Mouse (Mus musculus): Measurements from ENCODE around the gene Crnkl1. TPM values are rescaled to one million over a fixed set of nuclear protein-coding genes. Genes with fewer than 3 reads are reported as not detected.

The Crnkl1 gene
- polyA plus RNA-seq, 1 experiment from 2014 or later: 44.2 TPM

- Histone ChIP-seq H3K27me3 (ENCODE audit: control insufficient read depth, insufficient read depth, low read length) (no peaks in the 10 kb centered on the region), H3K4me3 (ENCODE audit: low read depth, low read length) (no peak overlapping the region), H3K27ac (ENCODE audit: low read depth, low read length) (no peak overlapping the region), H3K9me3 (ENCODE audit: control insufficient read depth, low read length) (no peaks in the 10 kb centered on the region), H3K36me3 (ENCODE audit: control insufficient read depth, insufficient read depth, low read length) (no peaks in the 10 kb centered on the region), H3K4me2 (no peak overlapping the region), H3K4me1 (ENCODE audit: control insufficient read depth, insufficient read depth, low read length) (peaks cover 5% of the 10 kb centered on the region), H3K9ac (ENCODE audit: low read length) (no peak overlapping the region)
- DNase-seq (ENCODE audit: low spot score, missing footprints): no peak
- ATAC-seq (ENCODE audit: low FRiP score): no peak
- 88% methylated on average over 5 of the region's 5 CpGs for WGBS
Measured at GRCm38 (mm10) chr2:145961861-145962260, 27.0 kb upstream of the Crnkl1 start.

- H3K36me3 ChIP-seq (ENCODE audit: control insufficient read depth, insufficient read depth, low read length): no peaks in the 10 kb centered on the region
- ATAC-seq (ENCODE audit: low FRiP score): peak; percentile 77
- no peaks in the 10 kb centered on the region for H3K27me3 ChIP-seq (ENCODE audit: control insufficient read depth, insufficient read depth, low read length)
- 46% methylated on average over 7 of the region's 7 CpGs for WGBS
- no peak overlapping the region for H3K9ac ChIP-seq (ENCODE audit: low read length)
- H3K9me3 ChIP-seq (ENCODE audit: control insufficient read depth, low read length): no peaks in the 10 kb centered on the region
- H3K4me3 ChIP-seq (ENCODE audit: low read depth, low read length): no peak overlapping the region
- H3K4me1 ChIP-seq (ENCODE audit: control insufficient read depth, insufficient read depth, low read length): peaks cover 5% of the 10 kb centered on the region
- H3K27ac ChIP-seq (ENCODE audit: low read depth, low read length): no peak overlapping the region
- no peak overlapping the region for H3K4me2 ChIP-seq
- peak; percentile 79 for DNase-seq (ENCODE audit: low spot score, missing footprints)
Measured at GRCm38 (mm10) chr2:145958551-145958950, 23.7 kb upstream of the Crnkl1 start.

- Histone ChIP-seq H3K9ac (ENCODE audit: low read length) (no peak overlapping the region), H3K27ac (ENCODE audit: low read depth, low read length) (no peak overlapping the region), H3K4me2 (no peak overlapping the region), H3K4me3 (ENCODE audit: low read depth, low read length) (no peak overlapping the region), H3K4me1 (ENCODE audit: control insufficient read depth, insufficient read depth, low read length) (peaks cover 5% of the 10 kb centered on the region), H3K36me3 (ENCODE audit: control insufficient read depth, insufficient read depth, low read length) (no peaks in the 10 kb centered on the region), H3K9me3 (ENCODE audit: control insufficient read depth, low read length) (no peaks in the 10 kb centered on the region), H3K27me3 (ENCODE audit: control insufficient read depth, insufficient read depth, low read length) (no peaks in the 10 kb centered on the region)
- peak; percentile 83 for DNase-seq (ENCODE audit: low spot score, missing footprints)
- no peak for ATAC-seq (ENCODE audit: low FRiP score)
- WGBS: 85% methylated on average over 6 of the region's 6 CpGs
Measured at GRCm38 (mm10) chr2:145958097-145958496, 23.3 kb upstream of the Crnkl1 start.

GRCm38 (mm10) chr2:145957450-145957849, 22.6 kb upstream of the Crnkl1 start:
- Histone ChIP-seq H3K4me2 (no peak overlapping the region), H3K9ac (ENCODE audit: low read length) (no peak overlapping the region), H3K9me3 (ENCODE audit: control insufficient read depth, low read length) (no peaks in the 10 kb centered on the region), H3K27ac (ENCODE audit: low read depth, low read length) (no peak overlapping the region), H3K4me3 (ENCODE audit: low read depth, low read length) (no peak overlapping the region), H3K4me1 (ENCODE audit: control insufficient read depth, insufficient read depth, low read length) (peaks cover 5% of the 10 kb centered on the region), H3K36me3 (ENCODE audit: control insufficient read depth, insufficient read depth, low read length) (no peaks in the 10 kb centered on the region), H3K27me3 (ENCODE audit: control insufficient read depth, insufficient read depth, low read length) (no peaks in the 10 kb centered on the region)
- 13% methylated on average over 4 of the region's 4 CpGs for WGBS
- DNase-seq (ENCODE audit: low spot score, missing footprints) (peak; percentile 90), ATAC-seq (ENCODE audit: low FRiP score) (peak; percentile 33; the same call in 1 of the 2 replicates)

GRCm38 (mm10) chr2:145956318-145956717, 21.5 kb upstream of the Crnkl1 start:
- H3K4me1 ChIP-seq (ENCODE audit: control insufficient read depth, insufficient read depth, low read length): peaks cover 5% of the 10 kb centered on the region
- H3K9me3 ChIP-seq (ENCODE audit: control insufficient read depth, low read length): no peaks in the 10 kb centered on the region
- H3K36me3 ChIP-seq (ENCODE audit: control insufficient read depth, insufficient read depth, low read length): no peaks in the 10 kb centered on the region
- DNase-seq (ENCODE audit: low spot score, missing footprints): no peak
- H3K4me2 ChIP-seq: no peak overlapping the region
- H3K27me3 ChIP-seq (ENCODE audit: control insufficient read depth, insufficient read depth, low read length): no peaks in the 10 kb centered on the region
- 44% methylated on average over 5 of the region's 5 CpGs for WGBS
- no peak for ATAC-seq (ENCODE audit: low FRiP score)
- no peak overlapping the region for H3K27ac ChIP-seq (ENCODE audit: low read depth, low read length)
- H3K9ac ChIP-seq (ENCODE audit: low read length): no peak overlapping the region
- H3K4me3 ChIP-seq (ENCODE audit: low read depth, low read length): no peak overlapping the region

GRCm38 (mm10) chr2:145955844-145956243, 21.0 kb upstream of the Crnkl1 start:
- Histone ChIP-seq H3K36me3 (ENCODE audit: control insufficient read depth, insufficient read depth, low read length) (no peaks in the 10 kb centered on the region), H3K27ac (ENCODE audit: low read depth, low read length) (no peak overlapping the region), H3K9me3 (ENCODE audit: control insufficient read depth, low read length) (no peaks in the 10 kb centered on the region), H3K27me3 (ENCODE audit: control insufficient read depth, insufficient read depth, low read length) (no peaks in the 10 kb centered on the region), H3K4me1 (ENCODE audit: control insufficient read depth, insufficient read depth, low read length) (peaks cover 5% of the 10 kb centered on the region), H3K4me2 (no peak overlapping the region), H3K4me3 (ENCODE audit: low read depth, low read length) (no peak overlapping the region), H3K9ac (ENCODE audit: low read length) (no peak overlapping the region)
- DNase-seq (ENCODE audit: low spot score, missing footprints) (peak; percentile 73), ATAC-seq (ENCODE audit: low FRiP score) (no peak)
- WGBS: 58% methylated on average over 10 of the region's 10 CpGs

- ATAC-seq (ENCODE audit: low FRiP score): no peak
- Histone ChIP-seq H3K27ac (ENCODE audit: low read depth, low read length) (no peak overlapping the region), H3K4me2 (no peak overlapping the region), H3K27me3 (ENCODE audit: control insufficient read depth, insufficient read depth, low read length) (no peaks in the 10 kb centered on the region), H3K36me3 (ENCODE audit: control insufficient read depth, insufficient read depth, low read length) (no peaks in the 10 kb centered on the region), H3K4me1 (ENCODE audit: control insufficient read depth, insufficient read depth, low read length) (peaks cover 21% of the 10 kb centered on the region), H3K9me3 (ENCODE audit: control insufficient read depth, low read length) (no peaks in the 10 kb centered on the region), H3K9ac (ENCODE audit: low read length) (no peak overlapping the region), H3K4me3 (ENCODE audit: low read depth, low read length) (no peak overlapping the region)
- DNase-seq (ENCODE audit: low spot score, missing footprints): no peak
- WGBS: 87% methylated on average over 5 of the region's 5 CpGs
Measured at GRCm38 (mm10) chr2:145952726-145953125, 17.9 kb upstream of the Crnkl1 start.

- no peak overlapping the region for H3K4me3 ChIP-seq (ENCODE audit: low read depth, low read length)
- no peaks in the 10 kb centered on the region for H3K27me3 ChIP-seq (ENCODE audit: control insufficient read depth, insufficient read depth, low read length)
- H3K4me2 ChIP-seq: no peak overlapping the region
- H3K4me1 ChIP-seq (ENCODE audit: control insufficient read depth, insufficient read depth, low read length): peaks cover 21% of the 10 kb centered on the region
- ATAC-seq (ENCODE audit: low FRiP score) (0 out of 2 replicates have a peak, but pooled peaks have one; percentile 31), DNase-seq (ENCODE audit: low spot score, missing footprints) (peak; percentile 84)
- no peak overlapping the region for H3K9ac ChIP-seq (ENCODE audit: low read length)
- no peaks in the 10 kb centered on the region for H3K36me3 ChIP-seq (ENCODE audit: control insufficient read depth, insufficient read depth, low read length)
- WGBS: 28% methylated on average over 10 of the region's 10 CpGs
- no peaks in the 10 kb centered on the region for H3K9me3 ChIP-seq (ENCODE audit: control insufficient read depth, low read length)
- no peak overlapping the region for H3K27ac ChIP-seq (ENCODE audit: low read depth, low read length)
Measured at GRCm38 (mm10) chr2:145950239-145950638, 15.4 kb upstream of the Crnkl1 start.

GRCm38 (mm10) chr2:145949475-145950068, 14.8 kb upstream of the Crnkl1 start:
- Histone ChIP-seq H3K27ac (ENCODE audit: low read depth, low read length) (no peak overlapping the region), H3K27me3 (ENCODE audit: control insufficient read depth, insufficient read depth, low read length) (no peaks in the 10 kb centered on the region), H3K9me3 (ENCODE audit: control insufficient read depth, low read length) (no peaks in the 10 kb centered on the region), H3K36me3 (ENCODE audit: control insufficient read depth, insufficient read depth, low read length) (no peaks in the 10 kb centered on the region), H3K4me2 (no peak overlapping the region), H3K4me1 (ENCODE audit: control insufficient read depth, insufficient read depth, low read length) (peaks cover 21% of the 10 kb centered on the region), H3K4me3 (ENCODE audit: low read depth, low read length) (no peak overlapping the region), H3K9ac (ENCODE audit: low read length) (0 out of 2 replicates have a peak overlapping the region, but pooled peaks have one; percentile 25)
- DNase-seq (ENCODE audit: low spot score, missing footprints) (peak; percentile 88), ATAC-seq (ENCODE audit: low FRiP score) (peak; percentile 31; the same call in 1 of the 2 replicates)
- WGBS: 43% methylated on average over 11 of the region's 11 CpGs
